Mouse (Mus musculus) ES-E14 (cell line): ENCODE results near the gene Angpt4. TPM values are rescaled to one million over a fixed set of nuclear protein-coding genes. Genes with fewer than 3 reads are reported as not detected.

Experiments used
- DNase-seq: peaks from one replicate; pipeline ENCODE4 v3.0.0-alpha.2; 2013; ENCODE audit warnings: low read depth, low spot score
- H3K27ac ChIP-seq: 2 replicates; pipeline ENCODE4 v1.5.1; 2012; ENCODE audit warnings: low read depth, mild to moderate bottlenecking, low read length, moderate library complexity, mixed read lengths; ENCODE audit not compliant: poor library complexity, insufficient read depth, severe bottlenecking
- H3K36me3 ChIP-seq: 2 replicates; pipeline ENCODE4 v1.6.1; 2012; ENCODE audit warnings: mild to moderate bottlenecking, low read length, moderate library complexity, mixed read lengths; ENCODE audit not compliant: control insufficient read depth, poor library complexity, insufficient read depth, severe bottlenecking
- H3K4me1 ChIP-seq, 2 experiments: fragments of 150-350 bp in 1 of 2; sonication (generic) in 1 of 2; 2 replicates each; pipeline ENCODE4 v1.6.1; 2012; ENCODE audit warnings: low read length in 2 of 2, mild to moderate bottlenecking in 1 of 2, mixed read lengths in 1 of 2; ENCODE audit not compliant: control insufficient read depth in 2 of 2, insufficient read depth in 2 of 2, poor library complexity in 1 of 2
- H3K4me3 ChIP-seq, 2 experiments: fragments of 150-350 bp in 1 of 2; sonication (generic) in 1 of 2; 2 replicates each; pipeline ENCODE4 v1.5.1; 2012; ENCODE audit warnings: low read length in 2 of 2, low read depth in 1 of 2, mild to moderate bottlenecking in 1 of 2, mixed read lengths in 1 of 2; ENCODE audit not compliant: insufficient read depth in 1 of 2, poor library complexity in 1 of 2, severe bottlenecking in 1 of 2
- H3K9ac ChIP-seq: 2 replicates; pipeline ENCODE4 v1.6.1; 2012; ENCODE audit warnings: low read depth, mild to moderate bottlenecking, low read length, mixed read lengths; ENCODE audit not compliant: poor library complexity, insufficient read depth, severe bottlenecking
- H3K9me3 ChIP-seq: fragments of 150-350 bp; sonication (generic); 2 replicates; pipeline ENCODE4 v1.6.1; 2012; ENCODE audit warnings: low read depth, mild to moderate bottlenecking, low read length; ENCODE audit not compliant: control insufficient read depth, insufficient read depth
- CHD2 ChIP-seq: IDR thresholded peaks from 2 replicates; pipeline ENCODE4 v1.6.1; 2014; ENCODE audit warnings: mild to moderate bottlenecking, low read depth, low read length, inconsistent platforms
- HCFC1 ChIP-seq: IDR thresholded peaks from 2 replicates; pipeline ENCODE4 v1.6.1; 2012; ENCODE audit warnings: low read length, inconsistent platforms, borderline replicate concordance; ENCODE audit not compliant: insufficient read depth
- MAFK ChIP-seq: IDR thresholded peaks from 2 replicates; pipeline ENCODE4 v1.6.1; 2014; ENCODE audit warnings: mild to moderate bottlenecking, low read depth, low read length, inconsistent platforms; ENCODE audit not compliant: insufficient read depth
- ZC3H11A ChIP-seq: IDR thresholded peaks from 2 replicates; pipeline ENCODE4 v1.6.1; 2012; ENCODE audit warnings: low read depth, mild to moderate bottlenecking, inconsistent platforms, low read length, borderline replicate concordance
- ZNF384 ChIP-seq: IDR thresholded peaks from 2 replicates; pipeline ENCODE4 v1.6.1; 2012; ENCODE audit warnings: low read depth, low read length, inconsistent platforms
- in situ Hi-C, 2 experiments: fragments of 600-800 bp; cut with MboI; formaldehyde crosslinking; loops; one replicate each; pipeline ENCODE4 v1.15.1; 2025; ENCODE audit warnings: low sequenced_read_pairs in 2 of 2, inconsistent platforms in 1 of 2; ENCODE audit not compliant: unreplicated experiment in 2 of 2
- total RNA-seq: library from RNA; depleted of rRNA; stranded (reverse); fragments of 300-350 nt; gene quantifications from 2 replicates; pipeline ENCODE4 v1.2.3, GENCODE M21; 2012

Gene Angpt4
- total RNA-seq, 1 experiment, result 0.98 TPM

GRCm38 (mm10) chr2:151909386-151909785, 1.6 kb upstream of the Angpt4 start:
- Histone ChIP-seq H3K27ac (no peak overlapping the region), H3K4me1 (peaks cover 0 to 3% of the 10 kb centered on the region in 2 experiments; a peak in 1 of 4 replicates), H3K9ac (no peak overlapping the region), H3K36me3 (no peaks in the 10 kb centered on the region), H3K4me3 (no peak overlapping the region), H3K9me3 (no peaks in the 10 kb centered on the region)
- TF ChIP-seq CHD2 (no peak), MAFK (no peak), HCFC1 (no peak), ZNF384 (no peak), ZC3H11A (no peak)
- in situ Hi-C loops, result no loop called here
- DNase-seq, result no peak

- TF ChIP-seq ZNF384, result no peak
- no peak for DNase-seq
- in situ Hi-C loops, result no loop called here
- H3K9ac ChIP-seq, result no peak overlapping the region
- H3K4me3 ChIP-seq, result no peak overlapping the region
- no peak overlapping the region for H3K27ac ChIP-seq
- no peaks in the 10 kb centered on the region for H3K9me3 ChIP-seq
- H3K36me3 ChIP-seq, result no peaks in the 10 kb centered on the region
- H3K4me1 ChIP-seq, result peaks cover 0 to 3% of the 10 kb centered on the region in 2 experiments; a peak in 1 of 4 replicates
These were observed 512 bp upstream of the Angpt4 start for GRCm38 (mm10) chr2:151910498-151910897.

GRCm38 (mm10) chr2:151911751-151912150, 741 bp downstream of the Angpt4 start:
- in situ Hi-C loops, result no loop called here
- TF ChIP-seq ZC3H11A (no peak), ZNF384 (no peak), HCFC1 (no peak), CHD2 (no peak), MAFK (no peak)

GRCm38 (mm10) chr2:151914120-151914519, 3.1 kb downstream of the Angpt4 start:
- DNase-seq, result no peak
- in situ Hi-C loops, result no loop called here
- TF ChIP-seq ZC3H11A (no peak), ZNF384 (no peak), MAFK (no peak), HCFC1 (no peak), CHD2 (no peak)
- Histone ChIP-seq H3K36me3 (no peaks in the 10 kb centered on the region), H3K4me1 (peaks cover 0 to 3% of the 10 kb centered on the region in 2 experiments; a peak in 1 of 4 replicates), H3K9ac (no peak overlapping the region), H3K27ac (no peak overlapping the region), H3K9me3 (no peaks in the 10 kb centered on the region), H3K4me3 (no peak overlapping the region)

More at GRCm38 (mm10) chr2:151911751-151912150, 741 bp downstream of the Angpt4 start:
- Histone ChIP-seq H3K9ac (no peak overlapping the region), H3K27ac (no peak overlapping the region), H3K36me3 (no peaks in the 10 kb centered on the region), H3K4me1 (peaks cover 0 to 3% of the 10 kb centered on the region in 2 experiments; a peak in 1 of 4 replicates), H3K9me3 (no peaks in the 10 kb centered on the region), H3K4me3 (no peak overlapping the region; a peak in 1 of 4 replicates)
- no peak for DNase-seq

GRCm38 (mm10) chr2:151915111-151915510, 4.1 kb downstream of the Angpt4 start:
- TF ChIP-seq ZC3H11A (no peak), ZNF384 (no peak), HCFC1 (no peak), CHD2 (no peak), MAFK (no peak)

More at GRCm38 (mm10) chr2:151915111-151915510, 4.1 kb downstream of the Angpt4 start:
- H3K4me3 ChIP-seq, result no peak overlapping the region
- peaks cover 0 to 3% of the 10 kb centered on the region in 2 experiments; a peak in 1 of 4 replicates for H3K4me1 ChIP-seq
- no peaks in the 10 kb centered on the region for H3K9me3 ChIP-seq
- in situ Hi-C loops, result no loop called here
- H3K27ac ChIP-seq, result no peak overlapping the region
- no peaks in the 10 kb centered on the region for H3K36me3 ChIP-seq
- no peak for DNase-seq
- no peak overlapping the region for H3K9ac ChIP-seq
